Mouse (Mus musculus): ENCODE measurements around the gene Tmem216.
A peak's percentile ranks its signal among the peaks of the same experiment; 100 is the strongest.

DNA sequence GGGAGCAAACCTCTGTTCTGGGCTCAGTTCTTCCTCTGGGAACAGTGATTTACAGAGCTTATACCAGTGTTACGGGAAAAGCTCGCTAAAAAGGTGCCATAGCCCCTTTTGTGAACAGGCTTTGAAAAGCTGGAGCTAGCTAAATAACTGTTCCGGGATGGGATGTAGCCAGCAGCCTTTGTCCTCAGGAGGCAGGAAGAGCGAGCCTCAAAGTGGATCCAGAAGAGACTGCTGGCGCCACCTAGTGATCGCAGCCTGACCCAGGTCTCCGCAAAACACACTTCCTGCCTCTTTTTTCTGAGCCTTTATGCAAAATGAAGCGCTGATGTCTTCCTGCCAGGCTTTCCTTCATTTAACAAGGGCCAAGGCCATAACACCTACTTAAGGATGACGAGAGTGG lies 46.7 kb upstream of the Tmem216 start:
- peak; percentile 91 for TF ChIP-seq CTCF (IDR thresholded peaks at IDR 0.05; ENCODE audit: extremely low read depth, insufficient read depth, insufficient read length, insufficient replicate concordance)
- TF ChIP-seq POLR2A (IDR thresholded peaks at IDR 0.05; ENCODE audit: low read depth, low read length), result no peak
